Mouse (Mus musculus): ENCODE data around the gene Islr. TPM values are rescaled to one million over a fixed set of nuclear protein-coding genes. Genes with fewer than 3 reads are reported as not detected.

Islr gene
- polyA plus RNA-seq, 1 experiment from 2014 or later, result 128 TPM

GRCm38 (mm10) chr9:58150733-58151361 is 53.3 kb downstream of the Islr start:
- no peak overlapping the region for H3K4me3 ChIP-seq (replicated peaks; ENCODE audit: low read length)
- H3K4me2 ChIP-seq (ENCODE audit: low read depth, low read length), result no peak overlapping the region
- H3K4me1 ChIP-seq (ENCODE audit: control insufficient read depth, insufficient read depth, low read length), result peaks cover 28% of the 10 kb centered on the region
- no peaks in the 10 kb centered on the region for H3K36me3 ChIP-seq (ENCODE audit: control insufficient read depth, insufficient read depth, low read length)
- no peaks in the 10 kb centered on the region for H3K9me3 ChIP-seq (replicated peaks; ENCODE audit: control insufficient read depth, low read length)
- ATAC-seq (ENCODE audit: insufficient read depth, low FRiP score), result no peak
- 73% methylated on average over 4 of the region's 4 CpGs for WGBS
- no peak overlapping the region for H3K27ac ChIP-seq (ENCODE audit: low read length)
- no peaks in the 10 kb centered on the region for H3K27me3 ChIP-seq (ENCODE audit: control insufficient read depth, insufficient read depth, low read length)
- H3K9ac ChIP-seq (ENCODE audit: low read length), result no peak overlapping the region

DNA sequence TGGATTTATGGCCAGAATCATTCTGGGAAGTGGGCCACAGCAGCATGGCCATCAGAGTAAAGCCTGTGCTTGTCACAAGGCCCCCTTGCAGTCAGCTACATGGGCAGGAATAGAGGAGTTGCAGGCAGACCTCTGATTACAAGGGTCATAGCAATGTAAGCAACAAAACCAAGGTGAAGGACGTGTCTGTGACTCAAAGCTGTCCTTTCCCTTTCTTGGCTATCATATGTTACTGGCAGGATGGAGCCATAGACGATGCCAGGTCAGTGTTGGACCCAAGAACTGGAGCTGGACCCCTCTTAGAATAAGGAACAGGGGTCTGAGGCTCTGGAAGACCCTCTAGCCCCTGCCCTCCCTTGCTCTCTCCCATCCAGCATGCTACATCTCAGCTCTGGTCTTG is 55.3 kb downstream of the Islr start:
- 60% methylated on average over 2 of the region's 2 CpGs for WGBS
- no peak overlapping the region for H3K9ac ChIP-seq (ENCODE audit: low read length)
- no peak overlapping the region for H3K27ac ChIP-seq (ENCODE audit: low read length)
- H3K4me3 ChIP-seq (replicated peaks; ENCODE audit: low read length), result no peak overlapping the region
- no peak for ATAC-seq (ENCODE audit: insufficient read depth, low FRiP score)
- H3K4me2 ChIP-seq (ENCODE audit: low read depth, low read length), result no peak overlapping the region
- no peaks in the 10 kb centered on the region for H3K27me3 ChIP-seq (ENCODE audit: control insufficient read depth, insufficient read depth, low read length)
- H3K9me3 ChIP-seq (replicated peaks; ENCODE audit: control insufficient read depth, low read length), result no peaks in the 10 kb centered on the region
- peaks cover 27% of the 10 kb centered on the region for H3K4me1 ChIP-seq (ENCODE audit: control insufficient read depth, insufficient read depth, low read length)
- no peaks in the 10 kb centered on the region for H3K36me3 ChIP-seq (ENCODE audit: control insufficient read depth, insufficient read depth, low read length)

DNA sequence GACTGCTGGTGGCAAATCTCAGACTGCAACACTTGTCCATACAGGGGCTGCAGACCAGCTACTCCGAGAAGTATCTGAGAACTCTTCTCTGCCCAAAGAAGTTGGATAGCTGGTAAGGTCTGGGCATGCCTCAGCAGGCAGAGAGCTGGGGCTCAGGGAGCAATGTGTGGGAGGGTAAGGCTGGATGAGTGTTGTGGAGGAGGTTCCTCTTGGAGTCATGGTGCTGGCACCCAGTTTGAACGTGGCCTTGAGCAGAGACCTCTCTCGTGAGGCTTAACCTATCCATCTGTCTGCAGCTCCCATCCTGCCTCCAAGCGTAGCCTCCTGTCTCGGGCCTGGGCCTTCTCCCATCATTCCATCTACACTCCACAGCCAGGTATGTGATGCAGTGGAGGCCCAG is 58.7 kb downstream of the Islr start:
- 66% methylated on average over 5 of the region's 5 CpGs for WGBS
- H3K4me1 ChIP-seq (ENCODE audit: control insufficient read depth, insufficient read depth, low read length), result peaks cover 29% of the 10 kb centered on the region
- no peak for ATAC-seq (ENCODE audit: insufficient read depth, low FRiP score)
- H3K4me2 ChIP-seq (ENCODE audit: low read depth, low read length), result no peak overlapping the region
- H3K27me3 ChIP-seq (ENCODE audit: control insufficient read depth, insufficient read depth, low read length), result no peaks in the 10 kb centered on the region
- H3K9ac ChIP-seq (ENCODE audit: low read length), result no peak overlapping the region
- H3K9me3 ChIP-seq (replicated peaks; ENCODE audit: control insufficient read depth, low read length), result no peaks in the 10 kb centered on the region
- H3K36me3 ChIP-seq (ENCODE audit: control insufficient read depth, insufficient read depth, low read length), result no peaks in the 10 kb centered on the region
- H3K4me3 ChIP-seq (replicated peaks; ENCODE audit: low read length), result no peak overlapping the region
- H3K27ac ChIP-seq (ENCODE audit: low read length), result no peak overlapping the region

DNA sequence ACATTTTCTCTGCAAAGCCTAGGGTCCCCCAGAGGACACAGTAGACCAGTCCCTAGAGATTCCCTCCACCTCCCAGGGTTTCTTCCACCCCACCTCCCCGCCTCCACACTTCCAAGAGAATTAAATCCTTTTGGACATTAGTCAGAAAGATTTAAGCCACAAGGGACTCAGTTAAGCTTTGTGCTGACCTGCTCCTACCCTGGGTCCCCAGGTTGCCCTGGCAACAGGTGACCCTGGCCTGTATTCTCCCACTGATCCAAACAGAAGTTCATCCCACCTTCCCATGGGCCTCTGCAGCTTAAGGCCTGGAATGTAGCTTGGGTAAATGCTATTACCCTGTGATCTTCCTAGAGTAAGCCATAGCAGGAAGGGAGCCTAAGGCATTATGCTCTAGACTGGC is 59.4 kb downstream of the Islr start:
- Histone ChIP-seq H3K9ac (ENCODE audit: low read length) (no peak overlapping the region), H3K27me3 (ENCODE audit: control insufficient read depth, insufficient read depth, low read length) (no peaks in the 10 kb centered on the region), H3K27ac (ENCODE audit: low read length) (no peak overlapping the region), H3K4me3 (replicated peaks; ENCODE audit: low read length) (no peak overlapping the region), H3K4me1 (ENCODE audit: control insufficient read depth, insufficient read depth, low read length) (peaks cover 37% of the 10 kb centered on the region), H3K36me3 (ENCODE audit: control insufficient read depth, insufficient read depth, low read length) (no peaks in the 10 kb centered on the region), H3K9me3 (replicated peaks; ENCODE audit: control insufficient read depth, low read length) (no peaks in the 10 kb centered on the region), H3K4me2 (ENCODE audit: low read depth, low read length) (no peak overlapping the region)
- 65% methylated on average over 1 of the region's 1 CpGs for WGBS
- ATAC-seq (ENCODE audit: insufficient read depth, low FRiP score), result no peak

DNA sequence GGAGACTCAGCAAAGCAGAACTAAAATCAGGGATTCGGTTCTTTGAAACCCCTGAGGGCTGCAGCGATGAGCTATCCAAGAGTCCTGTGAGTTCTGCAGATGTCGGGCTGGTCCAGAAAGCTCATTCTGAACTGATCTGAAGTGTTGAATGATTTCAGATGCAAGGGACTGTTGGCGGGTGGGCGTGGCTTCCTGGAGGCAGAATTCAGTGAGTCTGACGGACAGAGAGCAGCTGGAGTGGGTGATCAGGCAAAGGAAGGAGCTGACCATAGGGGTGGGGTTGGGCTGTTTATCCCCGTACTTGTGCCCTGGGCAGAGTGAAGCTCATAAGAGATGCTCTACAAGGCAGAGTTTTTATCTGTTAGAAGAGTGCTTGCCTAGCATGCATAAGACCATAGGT is 60.7 kb downstream of the Islr start:
- H3K27ac ChIP-seq (ENCODE audit: low read length), result peak overlapping the region; percentile 36
- H3K4me3 ChIP-seq (replicated peaks; ENCODE audit: low read length), result no peak overlapping the region
- no peaks in the 10 kb centered on the region for H3K9me3 ChIP-seq (replicated peaks; ENCODE audit: control insufficient read depth, low read length)
- H3K36me3 ChIP-seq (ENCODE audit: control insufficient read depth, insufficient read depth, low read length), result no peaks in the 10 kb centered on the region
- H3K27me3 ChIP-seq (ENCODE audit: control insufficient read depth, insufficient read depth, low read length), result no peaks in the 10 kb centered on the region
- H3K4me1 ChIP-seq (ENCODE audit: control insufficient read depth, insufficient read depth, low read length), result peaks cover 41% of the 10 kb centered on the region
- 29% methylated on average over 7 of the region's 7 CpGs for WGBS
- no peak; the same call in 1 of the 2 replicates for ATAC-seq (ENCODE audit: insufficient read depth, low FRiP score)
- no peak overlapping the region for H3K9ac ChIP-seq (ENCODE audit: low read length)
- H3K4me2 ChIP-seq (ENCODE audit: low read depth, low read length), result no peak overlapping the region

- 32% methylated on average over 6 of the region's 6 CpGs for WGBS
- no peak overlapping the region for H3K4me2 ChIP-seq (ENCODE audit: low read depth, low read length)
- no peak overlapping the region for H3K27ac ChIP-seq (ENCODE audit: low read length)
- H3K4me1 ChIP-seq (ENCODE audit: control insufficient read depth, insufficient read depth, low read length), result peaks cover 43% of the 10 kb centered on the region
- H3K9me3 ChIP-seq (replicated peaks; ENCODE audit: control insufficient read depth, low read length), result no peaks in the 10 kb centered on the region
- no peaks in the 10 kb centered on the region for H3K36me3 ChIP-seq (ENCODE audit: control insufficient read depth, insufficient read depth, low read length)
- ATAC-seq (ENCODE audit: insufficient read depth, low FRiP score), result peak; percentile 45
- no peaks in the 10 kb centered on the region for H3K27me3 ChIP-seq (ENCODE audit: control insufficient read depth, insufficient read depth, low read length)
- no peak overlapping the region for H3K9ac ChIP-seq (ENCODE audit: low read length)
- no peak overlapping the region for H3K4me3 ChIP-seq (replicated peaks; ENCODE audit: low read length)
Measured at GRCm38 (mm10) chr9:58139947-58140346, 64.2 kb downstream of the Islr start.

DNA sequence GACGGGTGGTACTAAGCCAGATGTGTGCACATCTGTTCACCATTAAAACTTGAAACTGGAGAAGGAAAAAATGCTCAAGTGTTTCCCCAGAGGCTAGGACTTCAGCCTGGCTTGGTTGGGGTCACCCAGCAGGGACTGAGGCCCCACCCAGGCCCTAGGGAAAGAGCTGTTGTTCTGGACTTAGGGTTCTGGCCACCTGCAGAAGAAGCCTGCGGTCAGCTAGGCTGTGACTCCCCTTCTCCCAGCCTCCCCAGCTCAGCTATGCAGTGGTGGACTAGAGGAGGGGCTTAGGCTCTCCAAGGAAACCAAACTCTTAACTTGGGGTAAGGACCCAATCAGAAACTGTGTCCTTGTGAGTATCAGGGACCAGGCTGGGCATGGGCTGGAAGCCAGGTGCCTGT is 68.2 kb downstream of the Islr start:
- Histone ChIP-seq H3K4me2 (ENCODE audit: low read depth, low read length) (no peak overlapping the region), H3K9me3 (replicated peaks; ENCODE audit: control insufficient read depth, low read length) (no peaks in the 10 kb centered on the region), H3K27ac (ENCODE audit: low read length) (no peak overlapping the region), H3K27me3 (ENCODE audit: control insufficient read depth, insufficient read depth, low read length) (no peaks in the 10 kb centered on the region), H3K36me3 (ENCODE audit: control insufficient read depth, insufficient read depth, low read length) (no peaks in the 10 kb centered on the region), H3K9ac (ENCODE audit: low read length) (no peak overlapping the region), H3K4me3 (replicated peaks; ENCODE audit: low read length) (no peak overlapping the region), H3K4me1 (ENCODE audit: control insufficient read depth, insufficient read depth, low read length) (peaks cover 38% of the 10 kb centered on the region)
- ATAC-seq (ENCODE audit: insufficient read depth, low FRiP score), result no peak
- WGBS, result 23% methylated on average over 2 of the region's 2 CpGs

DNA sequence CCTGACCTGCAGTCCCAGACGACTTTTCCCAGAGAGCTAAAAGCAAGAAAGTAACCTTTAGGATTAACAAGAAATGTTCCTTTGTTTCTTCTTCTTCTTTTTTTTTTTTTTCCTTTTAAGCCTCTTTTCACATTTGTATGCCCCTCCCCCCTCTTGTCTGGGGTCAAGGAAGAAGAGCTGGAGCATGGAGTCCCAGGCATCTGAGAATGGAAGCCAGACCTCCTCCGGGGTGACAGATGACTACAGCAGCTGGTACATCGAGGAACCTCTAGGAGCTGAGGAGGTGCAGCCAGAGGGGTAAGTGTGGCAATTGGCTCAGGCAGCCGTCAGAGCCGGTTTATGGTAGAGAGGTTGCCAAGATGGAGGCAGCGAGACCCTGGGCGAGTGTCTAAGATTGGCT is 69.2 kb downstream of the Islr start:
- no peaks in the 10 kb centered on the region for H3K27me3 ChIP-seq (ENCODE audit: control insufficient read depth, insufficient read depth, low read length)
- H3K4me3 ChIP-seq (replicated peaks; ENCODE audit: low read length), result no peak overlapping the region
- 27% methylated on average over 7 of the region's 7 CpGs for WGBS
- H3K9me3 ChIP-seq (replicated peaks; ENCODE audit: control insufficient read depth, low read length), result no peaks in the 10 kb centered on the region
- H3K9ac ChIP-seq (ENCODE audit: low read length), result no peak overlapping the region
- no peak overlapping the region for H3K27ac ChIP-seq (ENCODE audit: low read length)
- H3K4me1 ChIP-seq (ENCODE audit: control insufficient read depth, insufficient read depth, low read length), result peaks cover 33% of the 10 kb centered on the region
- no peak for ATAC-seq (ENCODE audit: insufficient read depth, low FRiP score)
- no peak overlapping the region for H3K4me2 ChIP-seq (ENCODE audit: low read depth, low read length)
- no peaks in the 10 kb centered on the region for H3K36me3 ChIP-seq (ENCODE audit: control insufficient read depth, insufficient read depth, low read length)

GRCm38 (mm10) chr9:58133893-58134884 is 69.9 kb downstream of the Islr start:
- peaks cover 30% of the 10 kb centered on the region for H3K4me1 ChIP-seq (ENCODE audit: control insufficient read depth, insufficient read depth, low read length)

More at GRCm38 (mm10) chr9:58133893-58134884, 69.9 kb downstream of the Islr start:
- ATAC-seq (ENCODE audit: insufficient read depth, low FRiP score), result no peak; the same call in 1 of the 2 replicates
- 0 out of 2 replicates have a peak overlapping the region, but pooled peaks have one; percentile 3 for H3K27ac ChIP-seq (ENCODE audit: low read length)
- H3K36me3 ChIP-seq (ENCODE audit: control insufficient read depth, insufficient read depth, low read length), result no peaks in the 10 kb centered on the region
- no peaks in the 10 kb centered on the region for H3K27me3 ChIP-seq (ENCODE audit: control insufficient read depth, insufficient read depth, low read length)
- WGBS, result 14% methylated on average over 17 of the region's 17 CpGs
- H3K9ac ChIP-seq (ENCODE audit: low read length), result no peak overlapping the region
- no peak overlapping the region for H3K4me3 ChIP-seq (replicated peaks; ENCODE audit: low read length)
- H3K9me3 ChIP-seq (replicated peaks; ENCODE audit: control insufficient read depth, low read length), result no peaks in the 10 kb centered on the region
- H3K4me2 ChIP-seq (ENCODE audit: low read depth, low read length), result peak overlapping the region; percentile 6; the same call in 1 of the 2 replicates
